Mouse (Mus musculus): ENCODE results near the gene Stk39.

DNA sequence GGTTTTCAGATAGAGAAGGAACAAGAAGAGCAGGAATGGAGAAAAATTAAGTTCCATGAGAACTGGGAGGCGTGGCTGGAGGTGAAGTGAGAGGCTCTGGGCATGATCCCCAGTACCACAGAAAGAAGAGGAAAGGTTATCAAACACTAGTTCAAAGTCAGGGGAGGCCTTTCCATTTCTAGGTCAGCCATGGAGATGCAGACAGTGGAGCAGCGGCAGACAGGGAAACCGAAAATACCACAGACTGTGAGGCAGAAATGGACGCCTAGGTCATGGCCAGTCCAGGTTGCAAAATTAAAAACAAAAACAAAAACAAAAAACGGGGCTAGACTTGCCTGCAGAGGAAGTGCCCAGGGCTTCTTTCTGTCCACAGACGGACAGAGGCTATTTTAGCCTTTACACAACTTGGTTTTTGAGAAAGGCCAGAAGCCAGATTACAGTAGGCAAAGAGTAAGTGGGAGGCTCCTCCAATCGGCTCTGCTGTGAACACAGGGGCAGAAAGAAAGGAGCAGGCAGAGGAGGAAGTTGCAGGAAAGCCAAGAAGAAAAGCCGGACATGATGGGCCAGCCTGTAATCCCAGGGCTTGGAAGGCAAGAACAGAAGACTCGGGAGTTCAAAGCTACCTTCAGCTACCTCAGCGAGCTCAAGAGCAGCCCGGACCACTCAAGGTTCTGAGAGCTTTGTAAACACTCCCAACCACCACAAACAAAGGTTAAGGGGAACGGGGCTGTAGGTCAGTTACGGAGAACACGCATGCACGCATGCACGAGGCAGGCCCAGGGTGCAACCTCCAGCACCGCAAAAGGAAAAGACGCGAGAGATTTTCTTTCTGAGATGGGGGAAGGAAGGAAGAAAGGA is 6.6 kb downstream of the Stk39 start:
- no peak for TF ChIP-seq ZC3H11A (IDR thresholded peaks at IDR 0.05; ENCODE audit: borderline replicate concordance, low read depth, low read length)
- TF ChIP-seq ZNF384 (IDR thresholded peaks at IDR 0.05; ENCODE audit: low read depth, low read length), result no peak
- no peak for TF ChIP-seq HCFC1 (IDR thresholded peaks at IDR 0.05; ENCODE audit: borderline replicate concordance, insufficient read depth, low read length)
- no peak for TF ChIP-seq MAFK (IDR thresholded peaks at IDR 0.05; ENCODE audit: insufficient read depth, low read depth, low read length)

All from ES-E14 (cell line).